Mouse (Mus musculus): ENCODE measurements around the gene E130114P18Rik.

GRCm38 (mm10) chr4:97771426-97771825 lies 6.5 kb downstream of the E130114P18Rik start:
- no peak for TF ChIP-seq MAX (IDR thresholded peaks at IDR 0.05)
- no peak for TF ChIP-seq CTCF (IDR thresholded peaks at IDR 0.05; ENCODE audit: control insufficient read depth, insufficient read depth, insufficient read length)
- TF ChIP-seq CEBPB (IDR thresholded peaks at IDR 0.05; ENCODE audit: low read depth), result no peak

Data from C2C12 (cell line).